Mouse (Mus musculus) MEL (cell line): ENCODE measurements around the gene Gm20425.

Experiments
- CHD2 ChIP-seq: IDR thresholded peaks from 2 replicates; pipeline ENCODE4 v1.6.1; 2011; ENCODE audit warnings: low read length, improper control_type of control experiment
- CTCF ChIP-seq, 3 experiments: IDR thresholded peaks in 2 of 3; conservative IDR thresholded peaks in 1 of 3; 2 replicates each; pipeline ENCODE4 v1.5.1; 2011 to 2012; ENCODE audit warnings: low read length in 3 of 3, low read depth in 2 of 3, mild to moderate bottlenecking in 2 of 3, improper control_type of control experiment in 1 of 3, inconsistent platforms in 1 of 3, mixed read lengths in 1 of 3, moderate library complexity in 1 of 3; ENCODE audit not compliant: control insufficient read depth in 1 of 3, insufficient read depth in 1 of 3, poor library complexity in 1 of 3, severe bottlenecking in 1 of 3
- MAFK ChIP-seq: IDR thresholded peaks from 2 replicates; pipeline ENCODE4 v1.6.1; 2011; ENCODE audit warnings: low read depth, mild to moderate bottlenecking, low read length, improper control_type of control experiment, borderline replicate concordance
- MAX ChIP-seq: IDR thresholded peaks from 2 replicates; pipeline ENCODE4 v1.6.1; 2011; ENCODE audit warnings: low read length, improper control_type of control experiment
- MAZ ChIP-seq: IDR thresholded peaks from 2 replicates; pipeline ENCODE4 v1.6.1; 2012; ENCODE audit warnings: low read depth, mild to moderate bottlenecking, inconsistent platforms, low read length, improper control_type of control experiment
- MXI1 ChIP-seq: IDR thresholded peaks from 2 replicates; pipeline ENCODE4 v1.6.1; 2011; ENCODE audit warnings: mild to moderate bottlenecking, low read depth, low read length, improper control_type of control experiment
- POLR2A ChIP-seq, 2 experiments: IDR thresholded peaks; 2 replicates each; pipeline ENCODE4 v1.6.1; 2011 to 2012; ENCODE audit warnings: low read length in 2 of 2, mild to moderate bottlenecking in 2 of 2, control low read depth in 1 of 2, improper control_type of control experiment in 1 of 2, low read depth in 1 of 2, moderate library complexity in 1 of 2; ENCODE audit not compliant: control insufficient read depth in 1 of 2, insufficient read depth in 1 of 2, poor library complexity in 1 of 2

DNA sequence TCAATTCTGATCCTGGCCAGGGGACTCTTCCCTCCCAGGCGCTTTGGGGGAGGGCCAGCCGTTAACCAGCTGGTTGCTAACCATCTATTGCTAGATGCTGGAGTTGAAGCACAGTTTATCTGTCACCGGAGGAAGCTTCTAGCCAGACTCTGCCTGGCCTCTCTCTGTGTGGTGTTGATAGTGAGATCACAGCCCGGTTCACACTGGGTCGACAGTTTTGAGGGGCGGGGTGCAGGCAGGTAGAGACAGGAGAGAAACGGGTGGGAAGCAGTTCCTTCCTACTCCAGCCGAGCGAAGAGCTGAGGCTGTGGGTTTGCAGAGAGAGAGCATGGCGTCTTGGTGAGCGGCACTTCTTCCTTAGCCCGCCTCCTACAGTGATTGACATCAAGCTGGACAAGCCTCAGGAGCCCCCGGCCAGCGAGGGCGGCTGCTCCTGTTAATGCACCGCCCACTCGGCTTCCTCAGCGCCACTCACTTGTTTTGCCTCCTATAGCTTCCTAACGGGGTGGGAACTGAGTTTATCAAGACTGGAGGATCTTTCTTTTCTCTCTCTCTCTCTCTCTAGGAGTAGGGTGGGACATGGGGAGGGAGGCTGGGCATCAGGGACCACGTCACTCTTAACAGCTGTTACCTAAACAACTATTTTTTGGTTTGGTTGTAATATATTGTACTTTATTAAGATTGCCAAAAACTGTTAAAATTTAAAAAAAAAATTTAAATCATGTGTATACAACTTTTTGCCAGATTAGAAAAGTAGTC is 49.1 kb downstream of the Gm20425 start:
- TF ChIP-seq MAFK (no peak), MXI1 (0 out of 2 replicates have a peak, but pooled peaks have one; percentile 58), POLR2A (IDR thresholded peaks at IDR 0.05; ENCODE audit: control insufficient read depth in 1 of 2, insufficient read depth in 1 of 2, low read depth in 1 of 2, low read length in 2 of 2, poor library complexity in 1 of 2) (peak in 1 of 2 experiments; percentile 74; a peak in 2 of 4 replicates), CHD2 (no peak), MAX (no peak), CTCF (IDR thresholded peaks at IDR 0.05 in 2 of 3, conservative IDR thresholded peaks at IDR 0.05 in 1 of 3; ENCODE audit: control insufficient read depth in 1 of 3, insufficient read depth in 1 of 3, low read depth in 2 of 3, low read length in 3 of 3, poor library complexity in 1 of 3, severe bottlenecking in 1 of 3) (no peak), MAZ (peak; percentile 77; the same call in 1 of the 2 replicates)
